Mouse (Mus musculus): ENCODE data around the gene Adh7. TPM values are rescaled to one million over a fixed set of nuclear protein-coding genes. Genes with fewer than 3 reads are reported as not detected.

Gene Adh7
- polyA plus RNA-seq, 1 experiment from 2014 or later = 0.62 TPM

GRCm38 (mm10) chr3:138254205-138254604 is 36.6 kb downstream of the Adh7 start:
- no peak overlapping the region for H3K4me3 ChIP-seq (ENCODE audit: low read depth, low read length)
- no peaks in the 10 kb centered on the region for H3K36me3 ChIP-seq (ENCODE audit: insufficient read depth, low read length)
- ATAC-seq (no peak), DNase-seq (ENCODE audit: low spot score) (no peak)
- H3K4me1 ChIP-seq (ENCODE audit: insufficient read depth, low read depth, low read length) = no peaks in the 10 kb centered on the region; the same call in 1 of the 2 replicates
- WGBS = 67% methylated on average over 5 of the region's 5 CpGs
- H3K27ac ChIP-seq (ENCODE audit: low read length) = no peak overlapping the region
- no peak overlapping the region for H3K4me2 ChIP-seq (replicated peaks; ENCODE audit: low read depth, low read length)
- TF ChIP-seq CTCF (IDR thresholded peaks at IDR 0.05) (no peak), EP300 (IDR thresholded peaks at IDR 0.05) (no peak)
- H3K9me3 ChIP-seq (ENCODE audit: low read length) = no peaks in the 10 kb centered on the region
- no peak overlapping the region for H3K9ac ChIP-seq (replicated peaks; ENCODE audit: low read depth)
- no peaks in the 10 kb centered on the region for H3K27me3 ChIP-seq (replicated peaks; ENCODE audit: insufficient read depth, low read length)

GRCm38 (mm10) chr3:138255366-138255765 is 37.8 kb downstream of the Adh7 start:
- Histone ChIP-seq H3K27ac (ENCODE audit: low read length) (no peak overlapping the region), H3K4me3 (ENCODE audit: low read depth, low read length) (no peak overlapping the region), H3K9me3 (ENCODE audit: low read length) (no peaks in the 10 kb centered on the region), H3K27me3 (replicated peaks; ENCODE audit: insufficient read depth, low read length) (no peaks in the 10 kb centered on the region), H3K36me3 (ENCODE audit: insufficient read depth, low read length) (no peaks in the 10 kb centered on the region), H3K4me2 (replicated peaks; ENCODE audit: low read depth, low read length) (no peak overlapping the region), H3K9ac (replicated peaks; ENCODE audit: low read depth) (no peak overlapping the region), H3K4me1 (ENCODE audit: insufficient read depth, low read depth, low read length) (no peaks in the 10 kb centered on the region; the same call in 1 of the 2 replicates)
- no peak for TF ChIP-seq EP300 (IDR thresholded peaks at IDR 0.05)
- TF ChIP-seq CTCF (IDR thresholded peaks at IDR 0.05) = no peak
- 44% methylated on average over 3 of the region's 3 CpGs for WGBS
- no peak for DNase-seq (ENCODE audit: low spot score)
- no peak for ATAC-seq

- H3K9ac ChIP-seq (replicated peaks; ENCODE audit: low read depth) = no peak overlapping the region
- H3K4me1 ChIP-seq (ENCODE audit: insufficient read depth, low read depth, low read length) = no peaks in the 10 kb centered on the region; the same call in 1 of the 2 replicates
- H3K9me3 ChIP-seq (ENCODE audit: low read length) = no peaks in the 10 kb centered on the region
- H3K27me3 ChIP-seq (replicated peaks; ENCODE audit: insufficient read depth, low read length) = no peaks in the 10 kb centered on the region
- peak overlapping the region; percentile 68 for H3K27ac ChIP-seq (ENCODE audit: low read length)
- no peak for TF ChIP-seq EP300 (IDR thresholded peaks at IDR 0.05)
- TF ChIP-seq CTCF (IDR thresholded peaks at IDR 0.05) = no peak
- WGBS = 39% methylated on average over 9 of the region's 9 CpGs
- ATAC-seq (peak; percentile 87), DNase-seq (ENCODE audit: low spot score) (peak; percentile 90)
- no peaks in the 10 kb centered on the region for H3K36me3 ChIP-seq (ENCODE audit: insufficient read depth, low read length)
- no peak overlapping the region for H3K4me3 ChIP-seq (ENCODE audit: low read depth, low read length)
- no peak overlapping the region for H3K4me2 ChIP-seq (replicated peaks; ENCODE audit: low read depth, low read length)
These were observed 38.4 kb downstream of the Adh7 start for GRCm38 (mm10) chr3:138255780-138256550.

- no peak within 1 kb of the TSS for H3K4me2 ChIP-seq (replicated peaks; ENCODE audit: low read depth, low read length)
- 83% methylated on average over 11 of the region's 11 CpGs for WGBS
- ATAC-seq (no peak), DNase-seq (ENCODE audit: low spot score) (no peak)
- H3K27me3 ChIP-seq (replicated peaks; ENCODE audit: insufficient read depth, low read length) = no peaks in the 10 kb centered on the region
- H3K4me3 ChIP-seq (ENCODE audit: low read depth, low read length) = no peak within 1 kb of the TSS
- TF ChIP-seq EP300 (IDR thresholded peaks at IDR 0.05) (no peak), CTCF (IDR thresholded peaks at IDR 0.05) (no peak)
- no peaks in the 10 kb centered on the region; the same call in 1 of the 2 replicates for H3K4me1 ChIP-seq (ENCODE audit: insufficient read depth, low read depth, low read length)
- no peaks in the 10 kb centered on the region for H3K36me3 ChIP-seq (ENCODE audit: insufficient read depth, low read length)
- no peak within 1 kb of the TSS for H3K9ac ChIP-seq (replicated peaks; ENCODE audit: low read depth)
- H3K27ac ChIP-seq (ENCODE audit: low read length) = no peak within 1 kb of the TSS
- no peaks in the 10 kb centered on the region for H3K9me3 ChIP-seq (ENCODE audit: low read length)
These were observed 43.4 kb downstream of the Adh7 start, which contains the start of gene Adh1 for GRCm38 (mm10) chr3:138260721-138261669. Gene Adh1 (plus strand): TSS chr3:138260991.

- Histone ChIP-seq H3K9me3 (ENCODE audit: low read length) (no peaks in the 10 kb centered on the region), H3K4me1 (ENCODE audit: insufficient read depth, low read depth, low read length) (no peaks in the 10 kb centered on the region), H3K27me3 (replicated peaks; ENCODE audit: insufficient read depth, low read length) (no peaks in the 10 kb centered on the region), H3K9ac (replicated peaks; ENCODE audit: low read depth) (no peak overlapping the region), H3K27ac (ENCODE audit: low read length) (no peak overlapping the region), H3K4me2 (replicated peaks; ENCODE audit: low read depth, low read length) (no peak overlapping the region), H3K36me3 (ENCODE audit: insufficient read depth, low read length) (no peaks in the 10 kb centered on the region), H3K4me3 (ENCODE audit: low read depth, low read length) (no peak overlapping the region)
- TF ChIP-seq EP300 (IDR thresholded peaks at IDR 0.05) (no peak), CTCF (IDR thresholded peaks at IDR 0.05) (no peak)
- no peak for ATAC-seq
- 18% methylated on average over 4 of the region's 4 CpGs for WGBS
- DNase-seq (ENCODE audit: low spot score) = no peak
These were observed 45.0 kb downstream of the Adh7 start for GRCm38 (mm10) chr3:138262568-138262967.
